Mouse (Mus musculus) testis, adult 10 weeks (tissue): ENCODE results near the gene Gm26727. TPM values are rescaled to one million over a fixed set of nuclear protein-coding genes. Genes with fewer than 3 reads are reported as not detected.

Experiments
- polyA plus RNA-seq: library from polyadenylated mRNA; stranded (reverse); fragments of 350-450 nt; fragmentation: Illumina TruSeq; extraction: RNeasy Lipid Tissue Mini Kit (QIAGEN cat#74804); gene quantifications from one replicate; pipeline ENCODE4 v1.2.3, GENCODE M21; 2014; ENCODE audit warnings: low read depth, low replicate concordance

Gm26727 gene
- not detected for polyA plus RNA-seq

GRCm38 (mm10) chr2:67433081-67433480, at the start of gene Gm26727:
TSS of gene Gm26727 (minus strand) at chr2:67433181.

GRCm38 (mm10) chr2:67445780-67446179, 12.8 kb upstream of the Gm26727 start, which contains the start of gene Xirp2:
TSS of gene Xirp2 (plus strand) at chr2:67446002.

GRCm38 (mm10) chr2:67413425-67413824, 19.6 kb downstream of the Gm26727 start, which contains the start of gene Gm21830:
TSS of gene Gm21830 (plus strand) at chr2:67413725.

Other genes starting within 250 kb of the Gm26727 start
- not detected for gene Gm21830, start 19.5 kb downstream of the Gm26727 start, polyA plus RNA-seq
- gene Xirp2, start 12.8 kb upstream of the Gm26727 start, polyA plus RNA-seq = 0.03 TPM
- 1.6 TPM for gene B3galt1, start 132.7 kb upstream of the Gm26727 start, polyA plus RNA-seq